Mouse (Mus musculus): ENCODE measurements at regions not wholly inside any gene's neighbourhood (a gene's known extent, or its start where the extent isn't known, plus 50 kb on each side); places are given as distances from the start of the nearest gene placed in this dataset.

- peaks cover 22% of the 10 kb centered on the region for H3K4me1 ChIP-seq (ENCODE audit: control insufficient read depth, insufficient read depth)
- no peak overlapping the region for H3K4me3 ChIP-seq (ENCODE audit: low read depth, low read length)
- no peaks in the 10 kb centered on the region for H3K9me3 ChIP-seq (replicated peaks; ENCODE audit: control insufficient read depth, low read length)
- TF ChIP-seq EP300 (IDR thresholded peaks at IDR 0.05; ENCODE audit: low read depth) (no peak), CTCF (IDR thresholded peaks at IDR 0.05; ENCODE audit: low read depth) (no peak)
- H3K9ac ChIP-seq (replicated peaks; ENCODE audit: low read depth, low read length): no peak overlapping the region
- no peak overlapping the region for H3K4me2 ChIP-seq (ENCODE audit: low read depth, low read length)
- WGBS: 30% methylated on average over 11 of the region's 11 CpGs
- H3K27ac ChIP-seq (ENCODE audit: low read depth): peak overlapping the region; percentile 28; the same call in 1 of the 2 replicates
- no peaks in the 10 kb centered on the region for H3K36me3 ChIP-seq (replicated peaks; ENCODE audit: control insufficient read depth, insufficient read depth, low read length)
- DNase-seq (ENCODE audit: low spot score): peak; percentile 41
- no peaks in the 10 kb centered on the region for H3K27me3 ChIP-seq (ENCODE audit: control insufficient read depth, insufficient read depth, low read length)
- no peak; the same call in 1 of the 2 replicates for ATAC-seq (ENCODE audit: insufficient read depth, low read depth)
Measured at GRCm38 (mm10) chr17:84037580-84038304, 150.0 kb downstream of the Zfp36l2 start.

- no peak overlapping the region for H3K4me3 ChIP-seq (ENCODE audit: low read depth, low read length)
- TF ChIP-seq CTCF (IDR thresholded peaks at IDR 0.05; ENCODE audit: low read depth): no peak; the same call in 1 of the 2 replicates
- TF ChIP-seq EP300 (IDR thresholded peaks at IDR 0.05; ENCODE audit: low read depth): no peak
- no peak overlapping the region for H3K9ac ChIP-seq (replicated peaks; ENCODE audit: low read depth, low read length)
- no peaks in the 10 kb centered on the region for H3K36me3 ChIP-seq (replicated peaks; ENCODE audit: control insufficient read depth, insufficient read depth, low read length)
- H3K27ac ChIP-seq (ENCODE audit: low read depth): peak overlapping the region; percentile 56
- H3K27me3 ChIP-seq (ENCODE audit: control insufficient read depth, insufficient read depth, low read length): no peaks in the 10 kb centered on the region
- ATAC-seq (ENCODE audit: insufficient read depth, low read depth) (no peak), DNase-seq (ENCODE audit: low spot score) (no peak)
- peaks cover 22% of the 10 kb centered on the region for H3K4me1 ChIP-seq (ENCODE audit: control insufficient read depth, insufficient read depth)
- no peaks in the 10 kb centered on the region for H3K9me3 ChIP-seq (replicated peaks; ENCODE audit: control insufficient read depth, low read length)
- H3K4me2 ChIP-seq (ENCODE audit: low read depth, low read length): no peak overlapping the region
- WGBS: 63% methylated on average over 6 of the region's 6 CpGs
Measured at GRCm38 (mm10) chr17:84036056-84036455, 151.7 kb downstream of the Zfp36l2 start.

- no peak overlapping the region for H3K4me3 ChIP-seq (ENCODE audit: low read depth, low read length)
- no peak for ATAC-seq (ENCODE audit: insufficient read depth, low read depth)
- no peak for TF ChIP-seq CTCF (IDR thresholded peaks at IDR 0.05; ENCODE audit: low read depth)
- no peaks in the 10 kb centered on the region for H3K36me3 ChIP-seq (replicated peaks; ENCODE audit: control insufficient read depth, insufficient read depth, low read length)
- no peaks in the 10 kb centered on the region for H3K9me3 ChIP-seq (replicated peaks; ENCODE audit: control insufficient read depth, low read length)
- no peaks in the 10 kb centered on the region for H3K27me3 ChIP-seq (ENCODE audit: control insufficient read depth, insufficient read depth, low read length)
- peaks cover 22% of the 10 kb centered on the region for H3K4me1 ChIP-seq (ENCODE audit: control insufficient read depth, insufficient read depth)
- no peak overlapping the region for H3K4me2 ChIP-seq (ENCODE audit: low read depth, low read length)
- no peak for DNase-seq (ENCODE audit: low spot score)
- no peak overlapping the region for H3K9ac ChIP-seq (replicated peaks; ENCODE audit: low read depth, low read length)
- 100% methylated on average over 1 of the region's 1 CpGs for WGBS
- H3K27ac ChIP-seq (ENCODE audit: low read depth): no peak overlapping the region
Measured at GRCm38 (mm10) chr17:84034801-84035200, 152.9 kb downstream of the Zfp36l2 start.

DNA sequence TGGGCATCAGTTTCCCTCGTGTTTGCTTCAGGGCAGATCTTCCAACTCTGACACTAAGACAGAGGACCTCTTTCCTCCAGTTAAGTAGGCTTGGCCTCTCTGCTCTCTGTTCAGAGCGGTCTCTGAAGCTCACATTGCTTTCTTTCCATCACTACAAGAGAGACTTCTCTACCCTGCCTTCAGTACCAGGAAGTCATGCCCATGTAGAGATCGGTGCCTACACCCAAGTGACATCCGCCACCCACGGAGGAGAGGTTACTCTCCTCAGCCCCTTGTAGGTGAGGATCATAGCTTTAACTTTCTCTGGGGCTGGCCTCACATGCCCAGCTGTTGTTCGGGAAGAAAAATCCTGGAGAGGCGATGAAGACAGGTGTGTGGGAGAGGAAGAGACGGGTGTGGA is 155.3 kb downstream of the Zfp36l2 start:
- Histone ChIP-seq H3K4me1 (ENCODE audit: control insufficient read depth, insufficient read depth) (peaks cover 9% of the 10 kb centered on the region), H3K4me2 (ENCODE audit: low read depth, low read length) (no peak overlapping the region), H3K36me3 (replicated peaks; ENCODE audit: control insufficient read depth, insufficient read depth, low read length) (no peaks in the 10 kb centered on the region), H3K27me3 (ENCODE audit: control insufficient read depth, insufficient read depth, low read length) (no peaks in the 10 kb centered on the region), H3K9me3 (replicated peaks; ENCODE audit: control insufficient read depth, low read length) (no peaks in the 10 kb centered on the region), H3K27ac (ENCODE audit: low read depth) (no peak overlapping the region), H3K9ac (replicated peaks; ENCODE audit: low read depth, low read length) (no peak overlapping the region), H3K4me3 (ENCODE audit: low read depth, low read length) (no peak overlapping the region)
- DNase-seq (ENCODE audit: low spot score) (no peak), ATAC-seq (ENCODE audit: insufficient read depth, low read depth) (no peak)
- WGBS: 85% methylated on average over 8 of the region's 8 CpGs
- TF ChIP-seq EP300 (IDR thresholded peaks at IDR 0.05; ENCODE audit: low read depth): no peak
- TF ChIP-seq CTCF (IDR thresholded peaks at IDR 0.05; ENCODE audit: low read depth): no peak

DNA sequence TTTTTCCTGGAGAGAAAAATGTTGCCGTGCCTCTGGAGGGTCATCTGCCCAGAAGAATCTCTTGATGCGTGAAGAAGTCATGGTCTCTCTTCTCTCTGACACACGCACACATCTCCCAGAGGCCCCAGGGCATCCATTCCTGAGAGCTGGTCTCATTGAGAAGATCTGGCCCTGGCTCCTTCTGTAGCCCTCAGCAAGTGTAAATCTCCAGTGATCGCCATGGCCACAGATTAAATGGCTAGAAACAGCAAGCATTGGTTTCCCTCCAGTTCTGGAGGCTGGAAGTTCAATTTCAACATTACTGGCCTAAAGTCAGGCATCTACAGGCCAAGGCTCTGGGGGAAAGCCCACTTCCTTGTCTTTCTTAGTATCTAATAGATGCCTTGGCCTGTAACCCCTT is 155.9 kb downstream of the Zfp36l2 start:
- Histone ChIP-seq H3K9me3 (replicated peaks; ENCODE audit: control insufficient read depth, low read length) (no peaks in the 10 kb centered on the region), H3K27me3 (ENCODE audit: control insufficient read depth, insufficient read depth, low read length) (no peaks in the 10 kb centered on the region), H3K4me1 (ENCODE audit: control insufficient read depth, insufficient read depth) (peaks cover 4% of the 10 kb centered on the region; the same call in 1 of the 2 replicates), H3K36me3 (replicated peaks; ENCODE audit: control insufficient read depth, insufficient read depth, low read length) (no peaks in the 10 kb centered on the region), H3K4me2 (ENCODE audit: low read depth, low read length) (no peak overlapping the region), H3K27ac (ENCODE audit: low read depth) (no peak overlapping the region), H3K9ac (replicated peaks; ENCODE audit: low read depth, low read length) (no peak overlapping the region), H3K4me3 (ENCODE audit: low read depth, low read length) (no peak overlapping the region)
- TF ChIP-seq EP300 (IDR thresholded peaks at IDR 0.05; ENCODE audit: low read depth): no peak
- TF ChIP-seq CTCF (IDR thresholded peaks at IDR 0.05; ENCODE audit: low read depth): no peak
- ATAC-seq (ENCODE audit: insufficient read depth, low read depth) (no peak), DNase-seq (ENCODE audit: low spot score) (no peak)
- WGBS: 64% methylated on average over 4 of the region's 4 CpGs

GRCm38 (mm10) chr17:84031381-84031780 is 156.4 kb downstream of the Zfp36l2 start:
- DNase-seq (ENCODE audit: low spot score) (peak; percentile 45), ATAC-seq (ENCODE audit: insufficient read depth, low read depth) (peak; percentile 17; the same call in 1 of the 2 replicates)
- H3K9ac ChIP-seq (replicated peaks; ENCODE audit: low read depth, low read length): no peak overlapping the region
- WGBS: 57% methylated on average over 6 of the region's 6 CpGs
- no peak overlapping the region for H3K27ac ChIP-seq (ENCODE audit: low read depth)
- H3K4me1 ChIP-seq (ENCODE audit: control insufficient read depth, insufficient read depth): peaks cover 5% of the 10 kb centered on the region
- no peaks in the 10 kb centered on the region for H3K9me3 ChIP-seq (replicated peaks; ENCODE audit: control insufficient read depth, low read length)
- no peak overlapping the region for H3K4me3 ChIP-seq (ENCODE audit: low read depth, low read length)
- no peak overlapping the region for H3K4me2 ChIP-seq (ENCODE audit: low read depth, low read length)
- H3K27me3 ChIP-seq (ENCODE audit: control insufficient read depth, insufficient read depth, low read length): no peaks in the 10 kb centered on the region
- no peak for TF ChIP-seq EP300 (IDR thresholded peaks at IDR 0.05; ENCODE audit: low read depth)
- no peak for TF ChIP-seq CTCF (IDR thresholded peaks at IDR 0.05; ENCODE audit: low read depth)
- H3K36me3 ChIP-seq (replicated peaks; ENCODE audit: control insufficient read depth, insufficient read depth, low read length): no peaks in the 10 kb centered on the region
